Mouse (Mus musculus): ENCODE measurements around the gene Dmap1. TPM values are rescaled to one million over a fixed set of nuclear protein-coding genes. Genes with fewer than 3 reads are reported as not detected.

The Dmap1 gene
- total RNA-seq, 2 experiments from 2014 or later, result 21.6 to 22.9 TPM

DNA sequence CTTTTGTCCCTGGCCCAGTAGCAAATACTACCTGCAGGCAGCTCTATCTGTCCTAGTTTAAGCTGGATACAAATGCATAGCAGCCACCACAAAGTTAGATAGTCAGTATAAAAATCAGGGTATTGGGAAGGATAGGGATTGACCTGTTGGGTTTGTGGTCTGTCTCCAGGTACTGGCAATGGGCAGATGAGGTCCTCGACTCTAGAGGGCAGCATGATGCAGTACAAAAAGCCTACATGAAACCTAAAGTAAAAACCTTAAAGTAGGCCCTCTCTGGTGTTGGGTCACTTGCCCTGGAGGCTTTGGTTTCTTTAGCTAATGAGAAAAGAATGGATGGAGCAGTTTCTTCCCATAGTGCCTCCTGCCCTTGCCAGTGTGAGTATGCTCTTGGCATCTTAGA is 53.6 kb downstream of the Dmap1 start:
- intact Hi-C loops (cut with DNase I), result no loop called here
- DNase-seq, result no peak

Other genes starting within 250 kb of the Dmap1 start
- gene Rnf220, start 185.2 kb downstream of the Dmap1 start, total RNA-seq (2021), result 10 to 100 TPM; 42.0 to 43.3 TPM
- gene Eri3, start 131.9 kb downstream of the Dmap1 start, total RNA-seq (2021), result 10 to 100 TPM; 75.4 to 92.8 TPM
- not detected for gene Gm12845, start 42.1 kb upstream of the Dmap1 start, total RNA-seq (2021)
- not detected for gene Klf17, start 83.4 kb upstream of the Dmap1 start, total RNA-seq (2021)
- gene Slc6a9, start 152.2 kb upstream of the Dmap1 start, total RNA-seq (2021), result 1 to 10 TPM; 5.0 to 5.5 TPM
- gene Ccdc24, start 190.3 kb upstream of the Dmap1 start, total RNA-seq (2021), result under 1 TPM; 0.36 to 0.55 TPM
- gene B4galt2, start 201.2 kb upstream of the Dmap1 start, total RNA-seq (2021), result 10 to 100 TPM; 13.7 to 15.6 TPM
- gene Atp6v0b, start 205.1 kb upstream of the Dmap1 start, total RNA-seq (2021), result 100 to 1,000 TPM; 133 to 134 TPM
- gene Dph2, start 209.8 kb upstream of the Dmap1 start, total RNA-seq (2021), result 1 to 10 TPM; 2.8 to 4.8 TPM
- gene Ipo13, start 232.7 kb upstream of the Dmap1 start, total RNA-seq (2021), result 10 to 100 TPM; 50.9 to 61.5 TPM
- under 1 TPM; 0.22 to 0.43 TPM for gene Artn, start 247.5 kb upstream of the Dmap1 start, total RNA-seq (2021)